Mouse (Mus musculus): ENCODE results near the gene Eno3.
A peak's percentile ranks its signal among the peaks of the same experiment; 100 is the strongest.

Eno3 gene

GRCm38 (mm10) chr11:70644564-70645103, 12.4 kb upstream of the Eno3 start:
- no peak for DNase-seq

- DNase-seq: no peak
Observed at GRCm38 (mm10) chr11:70645461-70646258, 11.3 kb upstream of the Eno3 start.

DNA sequence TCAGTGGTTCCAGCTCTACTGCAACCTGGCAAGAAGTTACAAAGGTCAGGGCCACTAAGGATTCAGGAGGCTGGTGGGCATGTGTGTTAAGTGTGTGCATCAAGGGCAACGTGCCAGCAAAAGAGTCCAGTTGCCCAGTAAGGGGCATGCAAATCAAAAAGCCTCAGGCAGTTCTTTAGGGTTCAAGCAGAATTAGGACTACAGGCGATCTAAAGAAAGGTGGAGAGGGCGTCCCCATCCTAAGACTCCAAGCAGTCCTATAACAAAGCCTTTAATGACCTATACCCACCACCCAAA, 10.8 kb upstream of the Eno3 start:
- DNase-seq: peak; percentile 32 to 61

GRCm38 (mm10) chr11:70646691-70647650, 10.0 kb upstream of the Eno3 start, which contains the start of the genes Rnf167 and Slc25a11:
Gene Rnf167, plus strand, starts transcription at chr11:70647235.
Gene Slc25a11, minus strand, starts transcription at chr11:70647479.
- DNase-seq: peak; percentile 97 to 99

DNA sequence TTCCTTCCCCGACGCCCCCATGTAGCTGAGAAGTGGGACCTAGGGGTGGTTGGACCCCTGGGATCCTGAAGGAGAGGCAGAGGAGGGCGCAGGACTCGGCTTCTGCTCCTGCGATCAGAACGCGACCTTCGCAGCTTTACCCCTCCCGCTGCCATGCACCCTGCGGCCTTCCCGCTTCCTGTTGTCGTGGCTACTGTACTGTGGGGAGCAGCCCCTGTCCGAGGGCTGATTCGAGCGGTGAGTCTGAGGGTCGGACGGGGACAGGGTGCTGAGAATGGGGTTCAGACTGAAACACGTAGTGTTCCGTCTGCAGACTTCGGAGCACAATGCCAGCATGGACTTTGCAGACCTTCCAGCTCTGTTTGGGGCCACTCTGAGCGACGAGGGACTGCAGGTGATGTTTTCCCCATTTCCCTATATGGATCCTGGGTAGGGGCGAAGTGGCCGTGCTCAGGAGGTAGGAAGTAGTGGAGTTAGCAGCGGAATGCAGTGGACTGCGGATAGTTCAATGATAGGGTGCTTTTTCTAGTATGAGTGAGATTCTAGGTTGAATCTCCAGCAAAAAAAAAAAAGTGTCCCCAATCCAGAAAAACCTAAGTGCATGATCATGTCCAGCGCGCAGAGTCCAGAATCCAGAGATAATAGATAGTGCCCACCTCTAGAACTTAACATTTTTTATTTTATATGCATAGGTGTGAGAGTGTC, 9.1 kb upstream of the Eno3 start:
- DNase-seq: peak; percentile 54 to 64

- no peak for DNase-seq
Observed at GRCm38 (mm10) chr11:70648512-70648911, 8.5 kb upstream of the Eno3 start.

- DNase-seq: no peak
Observed at GRCm38 (mm10) chr11:70649185-70649734, 7.7 kb upstream of the Eno3 start.

GRCm38 (mm10) chr11:70650322-70651175, 6.5 kb upstream of the Eno3 start:
- DNase-seq: no peak

DNA sequence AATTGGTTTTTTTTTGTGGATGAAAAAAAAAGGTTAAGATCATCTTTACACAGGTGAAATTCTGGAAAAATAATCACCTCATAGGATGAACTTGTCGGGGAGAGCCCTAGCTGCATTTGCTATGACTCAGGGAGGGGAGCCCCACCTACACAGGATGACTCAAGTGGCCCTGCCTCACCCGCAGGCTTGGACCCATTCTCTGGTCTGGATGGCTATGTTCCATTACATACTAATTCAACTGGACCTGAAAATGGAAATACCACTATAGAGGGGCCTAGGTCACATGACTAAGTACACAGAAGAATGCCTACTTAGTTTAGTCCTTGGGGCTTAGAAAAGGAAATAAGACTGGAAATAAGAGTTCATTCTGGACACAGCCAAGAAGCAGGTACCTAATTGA, 5.6 kb upstream of the Eno3 start:
- no peak for DNase-seq

DNA sequence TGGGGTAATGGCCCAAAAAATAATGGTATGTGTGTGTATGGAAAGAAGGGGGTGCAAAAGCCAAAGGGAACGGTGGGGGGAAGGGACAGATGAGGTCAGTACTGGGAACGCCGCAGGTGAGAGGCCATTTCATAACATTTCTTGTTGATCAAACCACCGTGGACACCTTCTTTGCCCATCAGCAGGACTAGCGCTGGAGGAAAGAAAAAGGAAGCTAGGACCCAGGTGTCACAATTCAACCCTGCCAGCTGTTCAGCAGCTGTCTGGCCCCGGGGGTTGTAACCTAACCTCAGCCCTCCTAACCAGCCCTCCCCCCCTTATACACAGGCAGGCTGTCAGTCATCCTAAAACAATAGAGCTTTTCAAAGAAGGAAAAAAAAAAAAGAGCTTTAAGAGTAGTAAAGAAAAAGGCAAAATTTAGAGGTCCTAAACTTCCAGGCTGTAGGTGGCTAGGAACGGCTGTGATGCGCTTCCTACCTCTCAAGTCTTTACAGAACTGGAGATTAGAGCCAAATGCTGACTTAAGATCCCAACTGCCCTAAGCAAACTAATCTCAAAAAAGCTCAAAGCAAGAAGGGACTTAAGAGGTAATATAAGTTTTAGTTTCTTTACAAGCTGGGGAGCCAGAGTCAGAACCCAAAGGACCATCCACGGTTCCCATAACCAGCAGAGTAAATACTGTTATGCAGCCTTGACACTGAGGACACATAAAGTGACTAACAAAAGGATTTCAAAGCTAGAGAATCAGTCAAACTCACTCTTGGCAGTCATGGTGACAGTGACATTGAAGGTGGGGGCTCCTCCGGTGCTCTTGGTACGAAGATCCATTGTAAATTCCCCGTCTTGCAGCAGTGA, 4.7 kb upstream of the Eno3 start:
- DNase-seq: peak in 1 of 2 experiments; percentile 43

GRCm38 (mm10) chr11:70652884-70653344, 4.1 kb upstream of the Eno3 start:
- no peak for DNase-seq

DNA sequence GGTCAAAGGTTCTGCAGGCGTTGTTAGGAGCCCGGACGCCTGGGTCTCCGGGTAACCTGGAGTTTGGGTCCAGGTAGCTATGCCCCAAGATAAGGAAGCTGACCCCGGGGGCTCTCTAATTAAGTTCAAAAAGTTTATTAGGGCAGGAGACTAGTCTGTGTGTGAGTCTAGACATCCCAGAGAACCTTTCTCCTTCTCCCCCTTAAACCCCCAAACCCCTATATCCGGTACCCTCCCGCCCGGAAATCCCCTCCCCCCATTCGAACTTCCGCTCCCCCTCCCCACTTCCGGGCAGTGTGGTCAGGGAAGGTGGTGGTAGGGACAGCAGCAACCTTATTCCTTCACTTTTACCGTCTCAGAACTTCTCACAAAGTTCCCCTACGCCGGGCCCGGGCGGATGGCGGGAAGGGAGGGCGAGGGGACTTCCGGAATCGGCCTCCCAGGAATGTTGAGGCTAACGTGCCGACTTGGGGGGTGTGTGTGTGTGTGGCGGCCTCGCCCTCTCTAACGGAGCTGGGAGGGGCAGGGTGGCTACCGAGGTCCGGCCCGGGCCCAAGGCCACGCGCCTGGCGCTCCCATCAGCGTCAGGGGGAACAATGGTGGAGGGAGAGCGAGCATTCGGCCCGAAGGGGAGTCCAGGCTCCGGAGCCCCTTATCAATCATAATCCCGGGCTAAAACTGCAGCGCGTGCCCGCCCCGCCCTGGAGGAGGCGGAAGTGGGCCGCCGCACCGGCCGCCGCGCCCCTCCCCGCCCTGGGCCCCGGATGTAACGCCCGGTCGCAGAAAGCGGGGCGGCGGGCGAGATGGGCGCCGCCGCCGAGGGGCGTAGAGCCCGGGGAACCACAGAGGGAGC, 3.4 kb upstream of the Eno3 start:
- DNase-seq: peak; percentile 76 to 86

- DNase-seq: peak; percentile 86 to 92
Observed at GRCm38 (mm10) chr11:70654198-70654922, 2.6 kb upstream of the Eno3 start, which contains the start of gene Pfn1. Gene Pfn1, minus strand, starts transcription at chr11:70654644.

GRCm38 (mm10) chr11:70654923-70655570, 2.0 kb upstream of the Eno3 start:
- peak; percentile 89 to 93 for DNase-seq

DNA sequence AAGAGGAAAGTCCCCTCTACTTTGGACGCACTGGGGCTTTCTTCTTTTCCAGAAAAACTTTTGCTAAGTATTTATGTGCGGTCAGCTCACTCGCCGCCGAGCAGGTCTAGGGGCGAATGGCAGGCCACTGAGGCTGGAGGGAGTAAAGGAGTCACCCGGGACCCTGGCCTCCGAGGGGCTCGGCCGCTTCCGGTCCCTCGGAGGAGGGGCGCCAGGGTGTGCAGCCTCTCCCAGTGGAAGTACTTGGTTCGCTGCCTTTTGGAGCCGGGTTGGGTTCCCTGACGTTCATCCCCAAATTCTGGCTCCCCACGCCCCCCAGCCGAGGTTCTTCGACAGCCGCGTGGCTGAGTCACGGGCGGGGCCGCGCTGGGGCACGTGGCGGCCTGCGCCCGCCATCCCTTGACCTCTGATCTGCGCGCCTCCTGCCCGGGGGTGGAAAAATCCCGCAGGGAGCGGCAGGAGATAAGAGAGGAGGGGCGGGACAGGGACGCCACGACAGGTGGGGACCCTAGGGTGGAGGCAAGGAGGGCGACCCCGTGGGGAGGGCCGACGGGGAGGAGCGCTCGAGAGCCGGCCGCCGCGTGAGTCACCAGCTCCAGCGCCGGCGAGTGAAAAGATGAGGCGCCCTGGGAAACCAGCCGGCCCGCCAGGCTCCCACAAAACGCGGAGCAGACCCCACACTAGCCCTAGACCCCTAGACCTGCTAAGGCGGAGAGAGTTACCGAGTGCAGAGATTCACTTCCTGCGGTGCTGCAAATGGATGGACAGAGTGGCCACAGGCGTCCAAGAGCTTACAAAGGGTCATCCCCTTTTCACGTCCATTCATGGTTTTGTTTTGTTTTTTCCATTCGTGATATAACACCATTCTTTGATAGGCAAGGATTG, 1.2 kb upstream of the Eno3 start:
- peak; percentile 70 to 81 for DNase-seq

DNA sequence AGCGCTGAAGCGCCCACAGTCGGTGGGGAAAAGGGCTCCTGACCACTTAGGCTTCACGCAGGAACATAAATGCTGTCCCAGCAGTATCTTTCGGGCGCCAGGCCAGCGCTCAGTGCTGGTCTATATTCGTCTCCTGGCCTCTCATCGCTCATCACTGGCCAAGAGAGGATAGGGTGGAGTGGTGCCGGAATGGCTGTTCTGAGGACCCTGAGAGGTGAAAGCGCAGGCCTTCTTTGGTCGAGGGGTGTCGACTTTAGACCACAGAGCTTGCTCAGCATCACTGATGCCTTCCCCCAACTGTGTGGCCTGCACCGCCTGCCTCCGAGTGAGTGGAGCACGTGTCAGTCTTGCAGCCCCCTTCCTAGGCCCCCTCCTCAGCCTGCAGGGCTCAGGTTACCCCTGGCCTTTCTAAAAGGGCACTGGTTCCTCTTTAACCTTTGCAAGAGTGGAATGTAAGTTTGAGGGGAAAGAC, 510 bp upstream of the Eno3 start:
- peak; percentile 56 to 72 for DNase-seq

GRCm38 (mm10) chr11:70657573-70657972, 571 bp downstream of the Eno3 start:
- no peak for DNase-seq

All from kidney, postnatal 4 days (tissue).